24 mouse cellular contexts compared by ENCODE assay signal in the genomic region with DNA sequence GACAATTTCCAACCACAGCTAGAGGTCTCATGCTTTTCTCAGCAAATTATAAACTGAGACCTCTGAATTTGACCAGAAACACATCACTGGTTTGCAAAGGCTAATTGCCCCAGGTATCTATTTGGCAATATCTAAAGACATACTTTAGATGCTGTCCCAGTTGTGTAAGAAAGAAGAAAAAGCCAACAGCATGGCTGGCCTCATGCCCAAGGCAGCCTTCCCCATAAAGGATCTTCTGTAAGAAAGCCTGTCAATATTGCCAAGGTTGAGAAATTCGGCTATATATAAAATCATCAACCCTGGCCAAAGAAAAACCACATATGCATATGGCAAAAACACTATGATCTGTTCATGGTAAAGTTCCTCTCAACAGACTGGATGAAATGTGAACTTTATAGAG.
DNase-seq lines count a peak whose midpoint lies in the region; ATAC-seq and TF ChIP-seq lines count a peak whose summit lies in the region.
"Had no signal": no experiment of that assay in that cellular context is flagged by ENCODE, and none has a peak within 500 bp of the region (broad histone marks: within the 10 kb centered on the region; RNA-seq: fewer than 3 reads in every experiment).

No protein-coding gene starts in this region.

- 0 out of 2 replicates have a peak, but pooled peaks cover 2% of the 10 kb centered on the region for H3K79me2 ChIP-seq in heart, adult 2 months (replicated peaks; ENCODE audit: control insufficient read depth, insufficient read depth, low read length)

- 82% methylated on average over 1 of the region's 1 CpGs for WGBS in heart, adult 2 months

- TF ChIP-seq POLR2A in heart, adult 2 months (IDR thresholded peaks at IDR 0.05; ENCODE audit: insufficient read depth, low read depth, low read length): no peak

- H3K4me3 ChIP-seq in heart, adult 2 months: no peak overlapping the region
- H3K4me3 ChIP-seq: embryonic facial prominence, embryonic 13.5 days; forebrain, embryonic 10.5 days; forebrain, embryonic 15.5 days; gastrocnemius, adult 2 months; heart, embryonic 15.5 days; hindbrain, embryonic 15.5 days had no signal

- no peak for TF ChIP-seq CTCF in heart, adult 2 months (IDR thresholded peaks at IDR 0.05)

- H3K4me1 ChIP-seq in heart, adult 2 months (ENCODE audit: control insufficient read depth, insufficient read depth, low read length): peaks cover 2% of the 10 kb centered on the region
- H3K4me1 ChIP-seq: embryonic facial prominence, embryonic 13.5 days; forebrain, embryonic 10.5 days; forebrain, embryonic 15.5 days; hindbrain, embryonic 15.5 days had no signal

- no peak for TF ChIP-seq EP300 in heart, adult 2 months (IDR thresholded peaks at IDR 0.05; ENCODE audit: insufficient read depth, low read depth, low read length)

- intact Hi-C loops in heart, adult 2 months (cut with DNase I): no loop called here

- DNase-seq in adrenal gland, postnatal 10 days: peak; percentile 21
- DNase-seq in adrenal gland, postnatal 4 days (ENCODE audit: low spot score in 2 of 2): no peak
- DNase-seq in frontal cortex, postnatal 14 days (ENCODE audit: low spot score in 2 of 2): no peak
- DNase-seq in adipocyte (ENCODE audit: low spot score): peak; percentile 31
- DNase-seq in heart, adult 2 months: no peak
- no peak for DNase-seq in ovary, postnatal 36 days (ENCODE audit: low spot score)
- DNase-seq: adrenal gland, adult 2 months; cerebellum, adult 8-10 months; cerebellum, postnatal 14 days; gastrocnemius, adult 2 months; gastrocnemius, postnatal 25 days; heart, adult 18-20 months; heart, postnatal 14 days; kidney, adult 8-10 months had no signal

- H3K36me3 ChIP-seq in heart, adult 2 months (ENCODE audit: control insufficient read depth, insufficient read depth, low read length): no peaks in the 10 kb centered on the region; the same call in 1 of the 2 replicates
- H3K36me3 ChIP-seq: forebrain, embryonic 15.5 days; heart, embryonic 15.5 days had no signal

- H3K27ac ChIP-seq in heart, adult 2 months: no peak overlapping the region
- H3K27ac ChIP-seq: embryonic facial prominence, embryonic 13.5 days; forebrain, embryonic 10.5 days; forebrain, embryonic 15.5 days; gastrocnemius, adult 2 months; heart, embryonic 15.5 days; hindbrain, embryonic 15.5 days had no signal

- ATAC-seq in frontal cortex, adult (ENCODE audit: low TSS enrichment): peak; percentile 44; the same call in 1 of the 2 replicates
- peak; percentile 70 for ATAC-seq in granulocyte monocyte progenitor cell, adult 5-6 weeks (replicated peaks; ENCODE audit: poor library complexity, severe bottlenecking)
- ATAC-seq: activated CD4-positive, CD25-positive, alpha-beta regulatory T cell, adult 4 months; forebrain, embryonic 15.5 days; intestine, embryonic 16.5 days; Patski had no signal

- H3K27me3 ChIP-seq in heart, adult 2 months (ENCODE audit: control insufficient read depth, insufficient read depth, low read length): no peaks in the 10 kb centered on the region
- H3K27me3 ChIP-seq: embryonic facial prominence, embryonic 13.5 days; forebrain, embryonic 15.5 days; heart, embryonic 15.5 days; hindbrain, embryonic 15.5 days; Patski had no signal

- H3K9ac ChIP-seq in heart, adult 2 months (ENCODE audit: low read depth, low read length): no peak overlapping the region
- H3K9ac ChIP-seq: embryonic facial prominence, embryonic 13.5 days; forebrain, embryonic 15.5 days; heart, embryonic 15.5 days; hindbrain, embryonic 15.5 days had no signal

Comparison
In these comparisons a context has a peak if more than half of its experiments do, and no peak if none do; other contexts are left out.
1. DNase-seq: peak in adrenal gland, postnatal 10 days (single experiment) and adipocyte (single experiment); none in adrenal gland, postnatal 4 days (0 of 2), frontal cortex, postnatal 14 days (0 of 2), heart, adult 2 months (0 of 2) and ovary, postnatal 36 days (single experiment).